Mouse (Mus musculus) heart, embryonic 13.5 days (tissue): ENCODE results near the gene Iqschfp. TPM values are rescaled to one million over a fixed set of nuclear protein-coding genes. Genes with fewer than 3 reads are reported as not detected.

Experiments
- ATAC-seq: fragments of 200-750 bp; cut with Nextera tagmentation; 2 replicates; pipeline ENCODE4 v1.8.0; 2017; ENCODE audit warnings: moderate TSS enrichment; ENCODE audit not compliant: insufficient number of reproducible peaks, low FRiP score, low TSS enrichment; ENCODE audit errors: extremely low read depth
- H3K27ac ChIP-seq: fragments of 300-500 bp; sonication (generic); replicated peaks from 2 replicates; pipeline ENCODE4 v1.5.1; 2015; ENCODE audit warnings: moderate library complexity, mild to moderate bottlenecking, inconsistent platforms
- H3K27me3 ChIP-seq: fragments of 300-500 bp; sonication (generic); replicated peaks from 2 replicates; pipeline ENCODE4 v1.6.1; 2015; ENCODE audit warnings: mild to moderate bottlenecking, inconsistent platforms
- H3K36me3 ChIP-seq: fragments of 300-500 bp; sonication (generic); 2 replicates; pipeline ENCODE4 v1.6.1; 2015; ENCODE audit warnings: mild to moderate bottlenecking, inconsistent platforms
- H3K4me1 ChIP-seq: fragments of 300-500 bp; sonication (generic); 2 replicates; pipeline ENCODE4 v1.6.1; 2015; ENCODE audit warnings: inconsistent platforms
- H3K4me2 ChIP-seq: fragments of 300-500 bp; sonication (generic); 2 replicates; pipeline ENCODE4 v1.6.1; 2015; ENCODE audit warnings: inconsistent platforms, mild to moderate bottlenecking, moderate library complexity
- H3K4me3 ChIP-seq: fragments of 300-500 bp; sonication (generic); 2 replicates; pipeline ENCODE4 v1.5.1; 2015; ENCODE audit warnings: moderate library complexity, mild to moderate bottlenecking, inconsistent platforms
- H3K9ac ChIP-seq: fragments of 300-500 bp; sonication (generic); 2 replicates; pipeline ENCODE4 v1.6.1; 2015; ENCODE audit warnings: inconsistent platforms, mild to moderate bottlenecking, moderate library complexity
- H3K9me3 ChIP-seq: fragments of 300-500 bp; sonication (generic); 2 replicates; pipeline ENCODE4 v1.6.1; 2016; ENCODE audit warnings: inconsistent platforms
- WGBS: fragments of 180-500 bp; shearing (Covaris S2); methylation state at CpG from one replicate; pipeline ENCODE4 v1.1.7; 2015; ENCODE audit warnings: mixed read lengths; 5-methylcytosine and 5-hydroxymethylcytosine counted together
- polyA plus RNA-seq: library from polyadenylated mRNA; unstranded; fragments of >200 nt; fragmentation: Nextera tagmentation; extraction: Ambion mirVana; gene quantifications from 2 replicates; pipeline ENCODE4 v1.2.1, GENCODE M21; 2015

The Iqschfp gene
- polyA plus RNA-seq, 1 experiment from 2014 or later = not detected

DNA sequence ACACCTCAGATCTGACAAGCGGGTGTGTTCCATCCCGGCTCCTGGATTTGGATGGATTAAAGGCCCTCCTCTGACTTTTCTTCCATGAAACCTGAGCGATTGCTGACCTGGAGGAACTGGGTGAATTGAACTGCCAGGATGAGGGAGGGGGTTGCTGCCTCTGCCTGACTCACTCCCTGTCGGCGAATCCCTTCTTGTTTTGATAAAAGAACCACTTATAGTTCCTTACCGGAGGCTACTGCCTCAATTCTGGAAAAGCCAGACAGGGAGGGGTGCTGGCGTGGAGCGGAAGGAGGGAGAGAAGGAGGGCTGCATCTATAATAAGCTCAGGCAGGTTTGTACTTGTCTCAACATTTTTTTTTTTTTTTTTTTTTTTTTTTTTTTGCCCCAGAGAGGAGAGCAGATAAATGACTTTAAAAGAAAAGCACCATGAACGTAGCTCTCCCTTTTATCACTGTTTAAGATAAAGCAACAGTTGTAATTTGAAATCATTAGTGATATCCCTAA is 603.8 kb downstream of the Iqschfp start:
- Histone ChIP-seq H3K9ac (peak overlapping the region; percentile 96), H3K4me2 (peak overlapping the region; percentile 87), H3K4me1 (peaks cover 63% of the 10 kb centered on the region), H3K36me3 (peaks cover 14% of the 10 kb centered on the region; the same call in 1 of the 2 replicates), H3K4me3 (peak overlapping the region; percentile 87), H3K9me3 (no peaks in the 10 kb centered on the region), H3K27me3 (no peaks in the 10 kb centered on the region), H3K27ac (peak overlapping the region; percentile 99)
- no peak for ATAC-seq
- 2% methylated on average over 9 of the region's 9 CpGs for WGBS

DNA sequence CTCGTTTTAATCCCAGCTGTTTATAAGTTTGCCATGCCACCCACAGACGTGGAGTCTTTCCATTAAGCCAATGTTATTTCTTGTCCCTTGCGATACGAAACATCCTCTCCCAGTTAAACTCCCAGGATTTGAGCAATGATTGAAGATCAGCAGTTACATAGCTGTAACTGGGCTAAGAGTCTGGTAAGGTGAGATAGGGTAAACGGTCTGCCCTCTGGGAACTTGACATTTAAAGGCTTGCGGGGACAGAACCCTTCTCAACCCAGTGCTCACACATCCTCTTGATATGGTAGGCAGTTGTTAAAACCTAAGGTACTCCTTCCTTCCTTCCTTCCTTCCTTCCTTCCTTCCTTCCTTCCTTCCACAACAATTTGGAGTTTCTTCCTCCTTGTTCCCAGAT is 604.5 kb downstream of the Iqschfp start:
- Histone ChIP-seq H3K4me3 (peak overlapping the region; percentile 87), H3K4me1 (peaks cover 65% of the 10 kb centered on the region), H3K36me3 (peaks cover 14% of the 10 kb centered on the region; the same call in 1 of the 2 replicates)

DNA sequence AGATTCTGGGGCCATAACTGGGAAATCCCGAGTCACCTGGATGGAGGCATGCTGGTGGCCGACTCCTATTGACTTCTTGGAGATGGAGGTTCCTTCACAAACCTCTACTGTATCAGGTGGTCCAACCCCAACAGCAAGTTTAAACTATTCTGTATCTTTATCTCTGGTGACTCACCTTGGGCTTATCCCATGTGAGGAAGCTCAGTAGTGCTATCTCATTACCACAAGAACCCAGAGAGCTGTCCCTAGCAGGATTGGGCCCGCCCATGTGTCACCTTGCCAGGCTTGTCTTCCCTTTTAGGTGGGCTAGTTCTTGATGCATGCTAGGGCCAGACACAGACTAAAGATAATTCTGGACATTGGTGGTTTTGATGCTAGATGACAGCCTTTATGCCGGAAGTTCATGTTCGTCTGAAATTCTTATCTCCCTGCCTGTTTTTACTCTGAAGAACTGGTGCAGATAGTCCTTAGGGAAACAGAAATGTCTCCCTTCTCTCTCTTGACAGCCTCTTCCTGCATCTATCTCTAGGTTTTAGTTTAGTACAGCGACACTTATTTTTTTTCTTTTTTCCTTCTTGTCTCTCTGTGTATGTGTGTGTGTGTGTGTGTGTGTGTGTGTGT is 607.6 kb downstream of the Iqschfp start:
- no peak overlapping the region for H3K9ac ChIP-seq
- H3K36me3 ChIP-seq = peaks cover 21% of the 10 kb centered on the region
- no peaks in the 10 kb centered on the region for H3K9me3 ChIP-seq
- peaks cover 58% of the 10 kb centered on the region for H3K4me1 ChIP-seq
- no peak overlapping the region for H3K4me3 ChIP-seq
- no peaks in the 10 kb centered on the region for H3K27me3 ChIP-seq
- WGBS = 46% methylated on average over 6 of the region's 6 CpGs
- no peak for ATAC-seq
- H3K27ac ChIP-seq = 0 out of 2 replicates have a peak overlapping the region, but pooled peaks have one; percentile 20
- H3K4me2 ChIP-seq = peak overlapping the region; percentile 31

More for the DNA sequence above, 604.5 kb downstream of the Iqschfp start:
- no peak for ATAC-seq
- 35% methylated on average over 6 of the region's 6 CpGs for WGBS
- Histone ChIP-seq H3K4me2 (peak overlapping the region; percentile 87), H3K27ac (peak overlapping the region; percentile 99), H3K27me3 (no peaks in the 10 kb centered on the region), H3K9me3 (no peaks in the 10 kb centered on the region), H3K9ac (peak overlapping the region; percentile 96)

DNA sequence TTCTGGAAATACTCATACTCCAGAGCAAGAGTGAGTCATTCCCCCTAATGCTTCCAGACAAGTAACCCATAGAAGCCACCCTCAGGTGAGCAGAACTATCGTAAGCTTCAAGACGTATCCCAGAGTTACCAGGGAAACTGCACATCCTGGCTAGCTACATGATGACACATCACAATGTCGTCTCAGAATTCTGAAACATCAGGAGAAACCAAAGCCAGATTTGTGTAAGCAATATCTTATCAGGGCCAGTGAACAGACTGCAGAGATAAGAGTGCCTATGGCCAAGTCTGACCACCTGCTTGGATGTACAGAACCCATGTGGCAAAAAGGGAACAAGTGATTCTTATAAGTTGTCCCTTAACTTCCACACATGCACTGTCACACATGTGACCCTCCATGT is 612.8 kb downstream of the Iqschfp start:
- peaks cover 73% of the 10 kb centered on the region for H3K4me1 ChIP-seq
- no peak for ATAC-seq
- H3K36me3 ChIP-seq = peaks cover 7% of the 10 kb centered on the region
- H3K4me2 ChIP-seq = no peak overlapping the region
- no peak overlapping the region for H3K4me3 ChIP-seq
- no peak overlapping the region for H3K27ac ChIP-seq
- no peaks in the 10 kb centered on the region for H3K9me3 ChIP-seq
- H3K9ac ChIP-seq = no peak overlapping the region
- no peaks in the 10 kb centered on the region for H3K27me3 ChIP-seq
- 64% methylated on average over 3 of the region's 3 CpGs for WGBS

DNA sequence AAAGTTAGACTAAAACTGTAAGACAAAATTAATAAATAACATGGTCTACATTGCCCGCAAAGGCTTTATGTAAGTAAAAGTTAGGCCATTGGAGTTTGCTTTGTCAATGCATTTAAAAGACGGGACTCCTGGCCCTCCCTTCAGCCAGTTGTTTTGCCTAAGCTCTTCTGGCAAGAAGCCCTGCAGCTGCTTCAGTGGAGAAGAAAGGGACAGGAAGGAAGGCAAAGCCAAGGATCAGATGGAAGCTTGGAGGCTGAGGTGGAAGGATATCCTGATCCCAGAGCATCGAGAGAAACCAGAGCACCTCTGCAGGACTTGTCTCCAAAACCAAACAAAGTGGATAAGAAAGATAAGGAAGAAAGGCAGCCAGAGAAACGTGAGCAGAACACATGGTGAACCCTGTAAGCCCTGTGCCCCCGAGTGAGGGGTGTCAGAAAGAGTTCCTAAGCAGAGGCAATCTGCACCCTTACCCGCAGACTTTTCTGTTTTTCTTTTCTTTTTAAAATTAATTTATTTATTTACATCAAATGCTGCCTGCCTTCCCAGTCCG is 614.8 kb downstream of the Iqschfp start:
- WGBS = 29% methylated on average over 7 of the region's 7 CpGs
- no peak overlapping the region for H3K4me3 ChIP-seq
- no peaks in the 10 kb centered on the region for H3K9me3 ChIP-seq
- H3K9ac ChIP-seq = no peak overlapping the region; the same call in 1 of the 2 replicates
- peak overlapping the region; percentile 55 for H3K27ac ChIP-seq
- no peaks in the 10 kb centered on the region for H3K27me3 ChIP-seq
- H3K36me3 ChIP-seq = peaks cover 7% of the 10 kb centered on the region
- H3K4me1 ChIP-seq = peaks cover 74% of the 10 kb centered on the region
- H3K4me2 ChIP-seq = no peak overlapping the region; the same call in 1 of the 2 replicates
- no peak; the same call in 1 of the 2 replicates for ATAC-seq

DNA sequence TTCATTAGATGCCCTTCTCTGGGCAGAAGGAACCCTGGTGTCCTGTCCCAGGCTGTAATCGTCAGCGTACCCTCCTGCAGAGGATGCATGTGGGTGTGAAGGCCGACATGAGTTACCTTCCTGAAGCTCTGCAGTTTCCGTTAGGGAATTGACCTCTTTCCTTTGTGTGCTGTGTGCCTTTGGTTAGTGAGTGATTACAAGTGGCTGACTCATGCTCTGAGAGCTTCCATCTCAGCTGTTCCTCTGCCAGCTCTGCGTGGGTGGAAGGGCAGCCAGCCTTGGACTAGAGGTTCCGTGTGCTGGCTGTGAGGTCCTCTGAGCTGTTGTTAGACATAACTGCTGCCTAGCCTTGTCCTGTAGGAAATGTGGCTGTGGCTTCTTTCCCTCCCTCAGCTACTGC is 616.6 kb downstream of the Iqschfp start:
- no peaks in the 10 kb centered on the region for H3K9me3 ChIP-seq
- H3K4me1 ChIP-seq = peaks cover 87% of the 10 kb centered on the region
- no peak; the same call in 1 of the 2 replicates for ATAC-seq
- peak overlapping the region; percentile 78 for H3K27ac ChIP-seq
- H3K27me3 ChIP-seq = no peaks in the 10 kb centered on the region
- peak overlapping the region; percentile 26; the same call in 1 of the 2 replicates for H3K4me2 ChIP-seq
- H3K4me3 ChIP-seq = no peak overlapping the region
- peaks cover 6% of the 10 kb centered on the region for H3K36me3 ChIP-seq
- peak overlapping the region; percentile 48; the same call in 1 of the 2 replicates for H3K9ac ChIP-seq
- 16% methylated on average over 6 of the region's 6 CpGs for WGBS

DNA sequence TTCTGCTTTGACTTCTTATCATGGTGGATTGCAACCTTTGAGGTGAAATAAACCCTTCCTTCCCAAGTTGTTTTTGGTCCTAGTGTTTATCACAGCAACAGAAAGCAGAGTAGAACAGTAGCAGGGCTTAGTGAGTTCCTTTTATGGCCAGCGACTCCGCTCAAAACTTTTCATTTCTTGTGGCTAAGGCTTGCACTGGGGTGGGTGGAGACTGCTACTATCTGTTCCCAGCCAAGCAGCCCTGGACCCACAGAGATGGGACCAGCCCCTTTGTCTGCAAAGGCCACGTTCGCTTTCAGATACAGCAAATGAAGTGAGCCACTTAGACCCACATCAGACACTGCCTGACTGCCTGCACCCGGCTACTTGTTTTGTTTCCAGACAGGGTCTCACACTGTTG is 618.8 kb downstream of the Iqschfp start:
- H3K4me1 ChIP-seq = peaks cover 73% of the 10 kb centered on the region
- no peaks in the 10 kb centered on the region for H3K9me3 ChIP-seq
- H3K27ac ChIP-seq = 0 out of 2 replicates have a peak overlapping the region, but pooled peaks have one; percentile 17

DNA sequence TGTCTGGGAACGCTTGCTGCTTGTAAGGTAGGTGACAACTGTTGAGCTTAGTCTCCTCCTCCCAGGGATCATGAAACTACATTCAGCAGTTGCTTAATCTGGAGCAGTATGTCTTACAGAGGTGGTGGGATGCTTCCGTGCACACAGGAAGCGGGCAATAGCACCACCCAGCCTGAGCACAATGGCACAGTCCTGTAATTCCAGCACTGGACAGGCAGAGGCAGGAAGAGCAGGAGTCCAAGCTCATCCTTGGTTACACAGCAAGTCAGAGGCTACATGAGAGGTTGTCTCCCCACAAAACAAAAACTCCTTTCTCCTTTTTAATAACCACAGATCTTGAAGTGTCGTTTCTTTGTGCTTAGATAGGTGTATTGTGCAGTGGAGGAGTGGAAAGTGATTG is 619.7 kb downstream of the Iqschfp start:
- Histone ChIP-seq H3K4me3 (no peak overlapping the region), H3K4me1 (peaks cover 75% of the 10 kb centered on the region), H3K9me3 (no peaks in the 10 kb centered on the region), H3K27ac (no peak overlapping the region), H3K9ac (no peak overlapping the region), H3K27me3 (no peaks in the 10 kb centered on the region), H3K4me2 (no peak overlapping the region), H3K36me3 (peaks cover 11% of the 10 kb centered on the region)
- WGBS = 73% methylated on average over 4 of the region's 4 CpGs
- ATAC-seq = no peak

More for the DNA sequence above, 618.8 kb downstream of the Iqschfp start:
- H3K4me3 ChIP-seq = no peak overlapping the region
- H3K9ac ChIP-seq = no peak overlapping the region
- H3K4me2 ChIP-seq = no peak overlapping the region
- 51% methylated on average over 5 of the region's 5 CpGs for WGBS
- H3K36me3 ChIP-seq = peaks cover 11% of the 10 kb centered on the region
- ATAC-seq = no peak
- no peaks in the 10 kb centered on the region for H3K27me3 ChIP-seq

DNA sequence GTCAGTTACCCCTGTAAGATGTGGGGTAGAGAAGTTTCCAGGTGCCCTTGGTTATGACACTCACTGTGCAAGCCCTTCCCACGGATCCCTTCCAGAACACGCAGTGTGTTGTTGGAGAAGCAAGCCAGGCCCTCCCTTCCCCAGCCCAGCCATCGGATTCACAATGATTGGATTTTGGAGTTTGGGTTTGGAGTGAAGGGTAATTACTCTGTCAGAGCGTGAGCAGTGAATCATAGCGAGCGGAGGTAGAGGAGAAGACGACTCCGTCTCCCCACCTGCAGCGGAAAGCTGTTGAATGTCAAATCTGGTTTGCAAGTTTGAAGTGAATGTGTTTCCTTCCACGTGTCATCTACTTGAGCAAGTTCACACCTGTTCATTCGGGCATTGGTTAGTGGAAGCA is 620.3 kb downstream of the Iqschfp start:
- Histone ChIP-seq H3K4me1 (peaks cover 75% of the 10 kb centered on the region), H3K9ac (no peak overlapping the region), H3K9me3 (no peaks in the 10 kb centered on the region), H3K27me3 (no peaks in the 10 kb centered on the region), H3K36me3 (peaks cover 11% of the 10 kb centered on the region), H3K4me2 (no peak overlapping the region), H3K4me3 (no peak overlapping the region), H3K27ac (no peak overlapping the region)
- no peak for ATAC-seq
- WGBS = 81% methylated on average over 11 of the region's 11 CpGs

DNA sequence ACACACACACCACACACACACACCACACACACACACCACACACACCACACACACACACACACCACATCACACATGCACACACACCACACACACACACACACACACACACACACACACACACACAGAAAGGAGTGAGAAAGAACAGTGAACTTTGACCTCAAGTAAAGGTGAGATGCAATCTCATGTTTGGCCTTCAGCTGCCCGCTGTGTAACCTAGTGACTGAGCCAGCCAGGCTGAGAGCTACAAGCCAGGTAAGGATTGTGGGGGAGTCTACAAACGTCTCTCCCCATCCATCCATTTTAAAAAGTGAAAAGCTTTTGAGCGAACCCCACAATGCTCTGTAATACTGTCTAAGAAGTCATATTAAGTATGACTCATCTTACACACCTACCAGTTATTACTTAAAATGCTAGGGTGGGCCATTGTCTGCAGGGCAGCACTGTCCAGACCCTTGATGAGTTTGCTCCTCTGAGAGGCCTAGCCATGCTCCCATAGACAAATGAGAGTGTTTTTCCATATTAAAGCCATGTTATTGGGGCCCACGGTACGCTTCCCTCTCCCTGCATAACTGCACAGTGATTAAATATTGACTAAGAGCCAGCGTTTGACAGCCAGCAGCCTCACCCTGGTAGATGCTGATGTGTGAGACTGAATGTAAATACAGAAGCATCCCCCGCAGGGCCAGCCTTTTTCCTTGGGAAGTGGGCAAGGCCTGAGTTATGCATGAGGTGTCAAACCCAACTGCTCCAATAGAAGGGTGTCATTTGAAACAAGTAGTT is 621.5 kb downstream of the Iqschfp start:
- ATAC-seq = no peak
- WGBS = 57% methylated on average over 7 of the region's 7 CpGs

DNA sequence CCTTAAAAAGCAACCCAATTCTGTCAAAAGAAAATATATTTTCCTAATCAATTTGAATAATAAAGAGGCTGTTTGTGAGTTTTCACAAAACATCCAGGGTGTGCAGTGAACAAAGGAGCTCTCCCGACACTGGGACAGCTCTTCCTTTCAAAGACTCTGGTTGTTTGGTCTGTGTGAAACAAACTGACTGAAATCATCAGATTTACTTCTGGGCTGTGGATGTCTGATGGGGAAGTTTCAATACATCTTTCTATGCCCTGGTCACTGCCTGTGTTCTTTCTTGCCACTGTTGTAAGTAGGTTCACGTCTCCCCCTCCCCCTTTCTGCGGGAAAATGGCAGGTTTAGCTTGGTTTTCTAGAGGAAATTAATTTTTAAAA is 622.1 kb downstream of the Iqschfp start:
- Histone ChIP-seq H3K4me2 (no peak overlapping the region), H3K4me1 (peaks cover 63% of the 10 kb centered on the region), H3K27ac (no peak overlapping the region), H3K9ac (no peak overlapping the region), H3K9me3 (no peaks in the 10 kb centered on the region), H3K36me3 (peaks cover 11% of the 10 kb centered on the region), H3K4me3 (no peak overlapping the region), H3K27me3 (no peaks in the 10 kb centered on the region)
- ATAC-seq = no peak
- 83% methylated on average over 3 of the region's 3 CpGs for WGBS

More for the DNA sequence above, 621.5 kb downstream of the Iqschfp start:
- Histone ChIP-seq H3K27ac (no peak overlapping the region), H3K27me3 (no peaks in the 10 kb centered on the region), H3K4me3 (no peak overlapping the region), H3K4me2 (no peak overlapping the region), H3K4me1 (peaks cover 69% of the 10 kb centered on the region), H3K9ac (no peak overlapping the region), H3K36me3 (peaks cover 11% of the 10 kb centered on the region), H3K9me3 (no peaks in the 10 kb centered on the region)
